In the genomic region with DNA sequence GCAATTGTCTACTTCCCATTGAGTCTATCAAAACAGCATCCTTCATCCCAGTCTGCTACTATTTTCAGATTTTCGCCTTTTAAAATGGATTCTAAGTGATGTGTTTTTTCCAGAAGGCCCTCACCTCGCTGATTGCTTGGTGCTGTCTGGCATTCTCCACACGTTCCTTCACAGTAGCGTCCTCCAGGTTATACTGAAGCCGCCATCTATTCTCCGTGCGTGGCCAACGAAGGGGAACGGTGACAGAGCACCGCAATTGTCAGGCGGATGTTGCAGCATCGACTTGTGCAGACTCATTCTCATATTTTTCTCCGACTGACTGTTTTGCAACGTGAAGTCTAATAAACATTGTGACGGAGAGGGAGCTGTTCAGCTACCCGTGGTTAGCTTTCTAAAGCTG, we compare ENCODE assay signal across 32 mouse cellular contexts.
DNase-seq lines count a peak whose midpoint lies in the region; ATAC-seq and TF ChIP-seq lines count a peak whose summit lies in the region.
"Had no signal": no experiment of that assay in that cellular context is flagged by ENCODE, and none has a peak within 500 bp of the region (broad histone marks: within the 10 kb centered on the region; RNA-seq: fewer than 3 reads in every experiment).

No protein-coding gene starts in this region.

- no peak for TF ChIP-seq CTCF in testis, adult 2 months (IDR thresholded peaks at IDR 0.05; ENCODE audit: control insufficient read depth, insufficient read depth, insufficient replicate concordance, low read depth, low read length)
- TF ChIP-seq CTCF in hindbrain, postnatal 0 days (IDR thresholded peaks at IDR 0.05; ENCODE audit: low read depth): no peak

- no peaks in the 10 kb centered on the region for H3K4me1 ChIP-seq in hindbrain, embryonic 12.5 days
- H3K4me1 ChIP-seq in hindbrain, embryonic 11.5 days (replicated peaks; ENCODE audit: control insufficient read depth, insufficient read depth, low read length): no peaks in the 10 kb centered on the region
- no peaks in the 10 kb centered on the region for H3K4me1 ChIP-seq in testis, adult 2 months (ENCODE audit: control insufficient read depth, insufficient read depth, low read length)
- H3K4me1 ChIP-seq in hindbrain, postnatal 0 days (ENCODE audit: insufficient read depth, low read length): no peaks in the 10 kb centered on the region
- H3K4me1 ChIP-seq: embryonic facial prominence, embryonic 13.5 days; forebrain, embryonic 12.5 days; heart, embryonic 10.5 days; intestine, embryonic 15.5 days; limb, embryonic 10.5 days; liver, embryonic 15.5 days; lung, embryonic 15.5 days had no signal

- no peak overlapping the region for H3K4me2 ChIP-seq in hindbrain, embryonic 12.5 days (replicated peaks)
- no peak overlapping the region for H3K4me2 ChIP-seq in hindbrain, embryonic 11.5 days (replicated peaks; ENCODE audit: low read depth, low read length)
- H3K4me2 ChIP-seq in hindbrain, postnatal 0 days (ENCODE audit: low read depth, low read length): no peak overlapping the region
- H3K4me2 ChIP-seq: embryonic facial prominence, embryonic 13.5 days; forebrain, embryonic 12.5 days; intestine, embryonic 15.5 days; liver, embryonic 15.5 days; lung, embryonic 15.5 days had no signal

- no peak overlapping the region for H3K9ac ChIP-seq in hindbrain, embryonic 12.5 days
- no peak overlapping the region for H3K9ac ChIP-seq in hindbrain, embryonic 11.5 days (ENCODE audit: low read depth, low read length)
- H3K9ac ChIP-seq in hindbrain, postnatal 0 days (replicated peaks; ENCODE audit: low read length): no peak overlapping the region
- H3K9ac ChIP-seq: embryonic facial prominence, embryonic 13.5 days; forebrain, embryonic 12.5 days; intestine, embryonic 15.5 days; liver, embryonic 15.5 days; lung, embryonic 15.5 days had no signal

- WGBS in hindbrain, embryonic 12.5 days: 81% methylated on average over 16 of the region's 16 CpGs
- 82% methylated on average over 16 of the region's 16 CpGs for WGBS in hindbrain, embryonic 11.5 days
- WGBS in hindbrain, postnatal 0 days: 75% methylated on average over 16 of the region's 16 CpGs

- DNase-seq in hindbrain, embryonic 11.5 days (ENCODE audit: low spot score): no peak
- no peak for DNase-seq in testis, postnatal 14 days (ENCODE audit: low spot score)
- peak; percentile 32 for DNase-seq in hindbrain, postnatal 0 days (ENCODE audit: low spot score)
- no peak for DNase-seq in ovary, postnatal 14 days (ENCODE audit: low spot score)
- DNase-seq in lung, postnatal 36 days: no peak
- DNase-seq: adrenal gland, adult 8-10 months; cerebellum, adult 2 months; cerebellum, postnatal 36 days; embryo, embryonic 11 days; gastrocnemius, adult 2 months; heart, postnatal 4 days; kidney, adult 8-10 months; kidney, postnatal 10 days; liver; right cerebral cortex, postnatal 14 days; spleen, adult 18-20 months; thymus, postnatal 25 days had no signal

- H3K4me3 ChIP-seq in hindbrain, embryonic 12.5 days: no peak overlapping the region
- H3K4me3 ChIP-seq in hindbrain, embryonic 11.5 days (ENCODE audit: low read depth, low read length): no peak overlapping the region
- H3K4me3 ChIP-seq in testis, adult 2 months (ENCODE audit: control insufficient read depth, low read depth, low read length): 0 out of 2 replicates have a peak overlapping the region, but pooled peaks have one; percentile 17
- H3K4me3 ChIP-seq in hindbrain, postnatal 0 days (ENCODE audit: low read length): no peak overlapping the region
- H3K4me3 ChIP-seq: embryonic facial prominence, embryonic 13.5 days; erythroblast, embryonic 14.5 days; forebrain, embryonic 12.5 days; gastrocnemius, adult 2 months; heart, embryonic 10.5 days; intestine, embryonic 15.5 days; limb, embryonic 10.5 days; liver, embryonic 15.5 days; lung, embryonic 15.5 days; myocyte had no signal

- ATAC-seq in hindbrain, embryonic 12.5 days (ENCODE audit: low FRiP score): 0 out of 2 replicates have a peak, but pooled peaks have one; percentile 63
- ATAC-seq in hindbrain, embryonic 11.5 days (ENCODE audit: low FRiP score): no peak
- ATAC-seq in hindbrain, postnatal 0 days: no peak
- ATAC-seq: activated CD4-positive, CD25-positive, alpha-beta regulatory T cell, adult 4 months; intestine, embryonic 15.5 days; Patski had no signal

- H3K36me3 ChIP-seq in hindbrain, embryonic 12.5 days: no peaks in the 10 kb centered on the region
- no peaks in the 10 kb centered on the region for H3K36me3 ChIP-seq in hindbrain, embryonic 11.5 days (ENCODE audit: control insufficient read depth, insufficient read depth, low read length)
- H3K36me3 ChIP-seq in testis, adult 2 months (ENCODE audit: control insufficient read depth, insufficient read depth, low read length): no peaks in the 10 kb centered on the region
- no peaks in the 10 kb centered on the region for H3K36me3 ChIP-seq in hindbrain, postnatal 0 days (ENCODE audit: insufficient read depth, low read length)
- H3K36me3 ChIP-seq: embryonic facial prominence, embryonic 13.5 days; forebrain, embryonic 12.5 days; G1E; heart, embryonic 10.5 days; intestine, embryonic 15.5 days; limb, embryonic 10.5 days; liver, embryonic 15.5 days; lung, embryonic 15.5 days had no signal

- H3K9me3 ChIP-seq in hindbrain, embryonic 12.5 days (replicated peaks): no peaks in the 10 kb centered on the region
- H3K9me3 ChIP-seq in hindbrain, embryonic 11.5 days (ENCODE audit: control insufficient read depth, low read length): no peaks in the 10 kb centered on the region
- H3K9me3 ChIP-seq in hindbrain, postnatal 0 days (ENCODE audit: low read length): no peaks in the 10 kb centered on the region
- H3K9me3 ChIP-seq: embryonic facial prominence, embryonic 13.5 days; forebrain, embryonic 12.5 days; G1E; heart, embryonic 10.5 days; intestine, embryonic 15.5 days; limb, embryonic 10.5 days; liver, embryonic 15.5 days; lung, embryonic 15.5 days had no signal

- no peak for TF ChIP-seq POLR2A in testis, adult 2 months (IDR thresholded peaks at IDR 0.05; ENCODE audit: control insufficient read depth, low read depth, low read length)

- no peaks in the 10 kb centered on the region for H3K27me3 ChIP-seq in hindbrain, embryonic 12.5 days
- no peaks in the 10 kb centered on the region for H3K27me3 ChIP-seq in hindbrain, embryonic 11.5 days (ENCODE audit: control insufficient read depth, insufficient read depth, low read length)
- H3K27me3 ChIP-seq in testis, adult 2 months (ENCODE audit: control insufficient read depth, insufficient read depth, low read length): no peaks in the 10 kb centered on the region
- no peaks in the 10 kb centered on the region for H3K27me3 ChIP-seq in hindbrain, postnatal 0 days (ENCODE audit: insufficient read depth, low read length)
- H3K27me3 ChIP-seq: embryonic facial prominence, embryonic 13.5 days; forebrain, embryonic 12.5 days; intestine, embryonic 15.5 days; liver, embryonic 15.5 days; lung, embryonic 15.5 days had no signal

- H3K27ac ChIP-seq in hindbrain, embryonic 12.5 days: no peak overlapping the region
- no peak overlapping the region for H3K27ac ChIP-seq in hindbrain, embryonic 11.5 days (ENCODE audit: low read depth, low read length)
- H3K27ac ChIP-seq in testis, adult 2 months (ENCODE audit: control insufficient read depth, insufficient read depth, low read depth, low read length): no peak overlapping the region
- no peak overlapping the region for H3K27ac ChIP-seq in hindbrain, postnatal 0 days
- H3K27ac ChIP-seq: embryonic facial prominence, embryonic 13.5 days; forebrain, embryonic 12.5 days; gastrocnemius, adult 2 months; heart, embryonic 10.5 days; intestine, embryonic 15.5 days; limb, embryonic 10.5 days; liver, embryonic 15.5 days; lung, embryonic 15.5 days; macrophage had no signal
